Mouse (Mus musculus): ENCODE measurements around the gene Msx3. TPM values are rescaled to one million over a fixed set of nuclear protein-coding genes. Genes with fewer than 3 reads are reported as not detected.

The Msx3 gene
- polyA plus RNA-seq, 1 experiment from 2014 or later, result not detected

- no peak overlapping the region for H3K4me3 ChIP-seq
- H3K27ac ChIP-seq, result no peak overlapping the region
- peaks cover 8% of the 10 kb centered on the region; the same call in 1 of the 2 replicates for H3K27me3 ChIP-seq (ENCODE audit: insufficient read depth, poor library complexity, severe bottlenecking)
- no peak for DNase-seq (ENCODE audit: low spot score)
- H3K4me1 ChIP-seq, result no peaks in the 10 kb centered on the region
- WGBS, result 96% methylated on average over 13 of the region's 13 CpGs
- peaks cover 82% of the 10 kb centered on the region for H3K36me3 ChIP-seq
- H3K9me3 ChIP-seq, result no peaks in the 10 kb centered on the region
Measured at GRCm38 (mm10) chr7:139998691-139999350, 50.1 kb downstream of the Msx3 start.

Other genes starting within 250 kb of the Msx3 start
- 0.24 TPM in 1 of 2 replicates, not detected in the other for gene Adgra1, start 214.9 kb downstream of the Msx3 start, polyA plus RNA-seq (2016; fragmentation: Nextera tagmentation; extraction: Ambion mirVana)
- 0.07 and 0.18 TPM in 2 replicates for gene Kndc1, start 154.4 kb downstream of the Msx3 start, polyA plus RNA-seq (2016; fragmentation: Nextera tagmentation; extraction: Ambion mirVana)
- gene Utf1, start 105.3 kb downstream of the Msx3 start, polyA plus RNA-seq (2016; fragmentation: Nextera tagmentation; extraction: Ambion mirVana), result 0.14 TPM in 1 of 2 replicates, not detected in the other
- 0.33 TPM in 1 of 2 replicates, not detected in the other for gene 6430531B16Rik, start 70.3 kb downstream of the Msx3 start, polyA plus RNA-seq (2016; fragmentation: Nextera tagmentation; extraction: Ambion mirVana)
- 0.57 and 1.3 TPM in 2 replicates for gene Adam8, start 56.5 kb downstream of the Msx3 start, polyA plus RNA-seq (2016; fragmentation: Nextera tagmentation; extraction: Ambion mirVana)
- 36.8 and 36.9 TPM in 2 replicates for gene Zfp511, start 12.7 kb downstream of the Msx3 start, polyA plus RNA-seq (2016; fragmentation: Nextera tagmentation; extraction: Ambion mirVana)
- gene Tubgcp2, start 12.4 kb downstream of the Msx3 start, polyA plus RNA-seq (2016; fragmentation: Nextera tagmentation; extraction: Ambion mirVana), result 50.8 and 55.4 TPM in 2 replicates
- 0.30 and 0.45 TPM in 2 replicates for gene Caly, start 33.5 kb upstream of the Msx3 start, polyA plus RNA-seq (2016; fragmentation: Nextera tagmentation; extraction: Ambion mirVana)
- not detected in 2 replicates for gene Prap1, start 44.3 kb upstream of the Msx3 start, polyA plus RNA-seq (2016; fragmentation: Nextera tagmentation; extraction: Ambion mirVana)
- 41.0 and 59.9 TPM in 2 replicates for gene Fuom, start 53.4 kb upstream of the Msx3 start, polyA plus RNA-seq (2016; fragmentation: Nextera tagmentation; extraction: Ambion mirVana)
- 20.1 and 20.2 TPM in 2 replicates for gene Paox, start 66.7 kb upstream of the Msx3 start, polyA plus RNA-seq (2016; fragmentation: Nextera tagmentation; extraction: Ambion mirVana)
- gene Echs1, start 67.4 kb upstream of the Msx3 start, polyA plus RNA-seq (2016; fragmentation: Nextera tagmentation; extraction: Ambion mirVana), result 171 and 175 TPM in 2 replicates
- gene Mtg1, start 88.5 kb upstream of the Msx3 start, polyA plus RNA-seq (2016; fragmentation: Nextera tagmentation; extraction: Ambion mirVana), result 29.3 and 35.7 TPM in 2 replicates
- gene Sprn, start 105.8 kb upstream of the Msx3 start, polyA plus RNA-seq (2016; fragmentation: Nextera tagmentation; extraction: Ambion mirVana), result 0.10 TPM in 1 of 2 replicates, not detected in the other
- gene Olfr522, start 115.7 kb upstream of the Msx3 start, polyA plus RNA-seq (2016; fragmentation: Nextera tagmentation; extraction: Ambion mirVana), result not detected in 2 replicates
- gene Olfr523, start 124.1 kb upstream of the Msx3 start, polyA plus RNA-seq (2016; fragmentation: Nextera tagmentation; extraction: Ambion mirVana), result not detected in 2 replicates
- gene Olfr524, start 156.9 kb upstream of the Msx3 start, polyA plus RNA-seq (2016; fragmentation: Nextera tagmentation; extraction: Ambion mirVana), result not detected in 2 replicates
- gene Cd163l1, start 169.2 kb upstream of the Msx3 start, polyA plus RNA-seq (2016; fragmentation: Nextera tagmentation; extraction: Ambion mirVana), result not detected in 2 replicates
- gene 5830411N06Rik, start 198.2 kb upstream of the Msx3 start, polyA plus RNA-seq (2016; fragmentation: Nextera tagmentation; extraction: Ambion mirVana), result not detected in 2 replicates